Mouse (Mus musculus): Measurements from ENCODE around the gene Rnf126. TPM values are rescaled to one million over a fixed set of nuclear protein-coding genes. Genes with fewer than 3 reads are reported as not detected.

The Rnf126 gene
- polyA plus RNA-seq, 1 experiment from 2014 or later, result 90.3 TPM

DNA sequence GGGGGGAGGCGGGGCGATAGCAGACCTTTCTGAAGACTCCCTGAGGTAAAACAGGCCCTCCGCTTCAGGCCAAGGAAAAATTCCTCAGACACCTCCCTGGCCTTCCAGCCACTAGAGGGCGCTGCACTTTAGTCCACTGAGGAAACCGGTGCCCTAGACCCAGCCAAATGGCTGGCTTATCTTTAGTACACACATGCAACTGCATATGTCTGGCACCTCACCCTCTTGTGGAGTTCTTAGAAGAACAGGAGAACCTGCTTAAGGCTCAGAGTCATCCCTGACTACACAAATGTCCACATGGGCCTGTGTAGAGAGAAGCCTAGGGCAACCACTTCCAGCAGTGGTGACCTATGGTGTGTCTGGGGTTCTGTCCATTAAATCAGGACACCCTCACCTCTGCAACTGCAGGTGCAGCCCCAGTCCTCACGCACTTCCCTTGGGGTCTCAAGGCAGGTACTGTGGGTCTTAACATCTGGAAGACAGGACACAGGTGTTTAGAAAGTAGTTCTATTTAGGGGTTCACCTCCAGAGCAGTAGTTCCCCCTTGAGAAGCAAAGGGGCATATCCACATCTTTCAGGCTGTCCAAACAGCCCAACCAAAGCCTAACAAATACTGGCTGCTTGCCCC lies 54.1 kb downstream of the Rnf126 start:
- ATAC-seq (replicated peaks; ENCODE audit: low FRiP score, low TSS enrichment, low read depth) (peak; percentile 57), DNase-seq (ENCODE audit: low spot score) (peak; percentile 92)
- H3K27me3 ChIP-seq (replicated peaks; ENCODE audit: control insufficient read depth, insufficient read depth, low read length), result peaks cover 40% of the 10 kb centered on the region
- WGBS, result 14% methylated on average over 5 of the region's 6 CpGs
- H3K9me3 ChIP-seq (ENCODE audit: control insufficient read depth, low read length), result no peaks in the 10 kb centered on the region
- no peak overlapping the region for H3K4me3 ChIP-seq (ENCODE audit: low read depth, low read length)
- H3K4me2 ChIP-seq (ENCODE audit: low read length), result no peak overlapping the region
- H3K4me1 ChIP-seq (replicated peaks; ENCODE audit: control insufficient read depth, insufficient read depth, low read length), result peaks cover 9% of the 10 kb centered on the region
- no peak overlapping the region for H3K27ac ChIP-seq (ENCODE audit: low read depth)
- peaks cover 38% of the 10 kb centered on the region for H3K36me3 ChIP-seq (ENCODE audit: control insufficient read depth, insufficient read depth, low read length)
- H3K9ac ChIP-seq (ENCODE audit: low read length), result no peak overlapping the region

DNA sequence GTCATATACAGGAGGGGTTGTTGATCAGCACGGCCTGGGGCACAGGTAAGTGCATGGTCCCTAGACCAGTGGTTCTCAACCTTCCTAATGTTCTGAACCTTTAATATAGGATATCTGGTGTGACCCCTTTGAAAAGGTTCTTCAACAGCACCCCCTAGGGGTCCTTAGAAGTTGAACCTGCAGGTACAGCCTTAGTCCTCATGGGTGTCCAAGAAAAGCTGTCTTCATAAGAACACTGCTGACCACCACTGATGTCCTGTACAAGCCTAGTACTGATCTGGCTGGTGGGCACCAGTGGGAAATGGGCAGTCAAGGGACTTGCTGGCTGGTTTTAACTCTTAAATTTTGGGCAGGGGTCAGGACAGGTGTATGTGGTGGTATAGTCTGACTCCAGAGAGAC lies 54.7 kb downstream of the Rnf126 start:
- DNase-seq (ENCODE audit: low spot score) (peak; percentile 61), ATAC-seq (replicated peaks; ENCODE audit: low FRiP score, low TSS enrichment, low read depth) (0 out of 2 replicates have a peak, but pooled peaks have one; percentile 4)
- H3K4me1 ChIP-seq (replicated peaks; ENCODE audit: control insufficient read depth, insufficient read depth, low read length), result peaks cover 9% of the 10 kb centered on the region
- H3K4me3 ChIP-seq (ENCODE audit: low read depth, low read length), result no peak overlapping the region
- WGBS, result 86% methylated on average over 1 of the region's 1 CpGs
- no peak overlapping the region for H3K4me2 ChIP-seq (ENCODE audit: low read length)
- no peaks in the 10 kb centered on the region for H3K9me3 ChIP-seq (ENCODE audit: control insufficient read depth, low read length)
- H3K9ac ChIP-seq (ENCODE audit: low read length), result no peak overlapping the region
- H3K27ac ChIP-seq (ENCODE audit: low read depth), result no peak overlapping the region
- peaks cover 34% of the 10 kb centered on the region for H3K27me3 ChIP-seq (replicated peaks; ENCODE audit: control insufficient read depth, insufficient read depth, low read length)
- H3K36me3 ChIP-seq (ENCODE audit: control insufficient read depth, insufficient read depth, low read length), result peaks cover 43% of the 10 kb centered on the region

DNA sequence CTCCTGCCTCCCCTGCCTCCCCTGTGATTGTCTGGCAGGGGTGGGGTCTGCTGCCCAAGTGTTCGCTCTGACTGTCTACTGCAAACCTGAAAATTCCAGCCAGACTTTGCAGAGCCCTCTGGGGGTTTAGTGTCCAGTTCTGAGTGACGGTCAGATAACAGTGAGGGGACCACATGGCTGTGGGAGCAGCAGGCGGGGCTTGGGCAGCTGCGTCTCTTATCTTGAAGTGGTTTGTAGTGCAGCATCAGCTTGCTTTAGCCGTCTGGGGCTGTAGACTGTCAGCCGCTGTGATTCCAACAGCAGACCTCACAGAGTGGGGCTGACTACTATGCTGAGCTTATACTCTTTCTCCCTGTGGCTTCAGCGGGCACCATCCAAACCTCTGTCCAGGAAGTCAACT lies 57.4 kb downstream of the Rnf126 start:
- 72% methylated on average over 7 of the region's 7 CpGs for WGBS
- no peak overlapping the region for H3K9ac ChIP-seq (ENCODE audit: low read length)
- H3K9me3 ChIP-seq (ENCODE audit: control insufficient read depth, low read length), result no peaks in the 10 kb centered on the region
- no peak overlapping the region for H3K4me3 ChIP-seq (ENCODE audit: low read depth, low read length)
- H3K36me3 ChIP-seq (ENCODE audit: control insufficient read depth, insufficient read depth, low read length), result peaks cover 49% of the 10 kb centered on the region
- peaks cover 22% of the 10 kb centered on the region for H3K4me1 ChIP-seq (replicated peaks; ENCODE audit: control insufficient read depth, insufficient read depth, low read length)
- ATAC-seq (replicated peaks; ENCODE audit: low FRiP score, low TSS enrichment, low read depth), result no peak
- peaks cover 7% of the 10 kb centered on the region; the same call in 1 of the 2 replicates for H3K27me3 ChIP-seq (replicated peaks; ENCODE audit: control insufficient read depth, insufficient read depth, low read length)
- no peak overlapping the region for H3K4me2 ChIP-seq (ENCODE audit: low read length)
- no peak overlapping the region for H3K27ac ChIP-seq (ENCODE audit: low read depth)
- DNase-seq (ENCODE audit: low spot score), result no peak

DNA sequence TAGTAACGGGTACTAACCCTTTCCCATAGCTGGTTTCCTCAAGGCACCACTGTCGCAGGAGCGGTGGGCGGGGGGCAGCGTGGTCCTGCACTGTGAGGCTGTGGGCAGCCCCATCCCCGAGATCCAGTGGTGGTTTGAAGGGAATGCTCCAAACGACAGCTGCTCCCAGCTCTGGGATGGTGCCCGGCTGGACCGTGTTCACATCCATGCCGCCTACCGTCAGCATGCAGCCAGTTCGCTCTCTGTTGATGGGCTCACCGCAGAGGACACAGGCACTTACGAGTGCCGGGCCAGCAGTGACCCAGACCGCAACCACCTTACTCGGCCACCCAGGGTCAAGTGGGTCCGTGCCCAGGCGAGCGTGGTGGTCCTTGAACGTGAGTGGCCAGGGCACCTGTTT lies 58.1 kb downstream of the Rnf126 start:
- no peak overlapping the region for H3K4me2 ChIP-seq (ENCODE audit: low read length)
- H3K27me3 ChIP-seq (replicated peaks; ENCODE audit: control insufficient read depth, insufficient read depth, low read length), result 0 out of 2 replicates have a peak, but pooled peaks cover under 1% of the 10 kb centered on the region
- no peak for DNase-seq (ENCODE audit: low spot score)
- WGBS, result 88% methylated on average over 21 of the region's 21 CpGs
- H3K4me1 ChIP-seq (replicated peaks; ENCODE audit: control insufficient read depth, insufficient read depth, low read length), result peaks cover 22% of the 10 kb centered on the region
- H3K9me3 ChIP-seq (ENCODE audit: control insufficient read depth, low read length), result no peaks in the 10 kb centered on the region
- no peak overlapping the region for H3K27ac ChIP-seq (ENCODE audit: low read depth)
- H3K36me3 ChIP-seq (ENCODE audit: control insufficient read depth, insufficient read depth, low read length), result peaks cover 49% of the 10 kb centered on the region
- H3K4me3 ChIP-seq (ENCODE audit: low read depth, low read length), result no peak overlapping the region
- ATAC-seq (replicated peaks; ENCODE audit: low FRiP score, low TSS enrichment, low read depth), result no peak
- H3K9ac ChIP-seq (ENCODE audit: low read length), result peak overlapping the region; percentile 10; the same call in 1 of the 2 replicates

Other genes with a start within 250 kb of the Rnf126 start
- 91.9 and 92.2 TPM in 2 replicates for gene Plpp2, start 233.2 kb downstream of the Rnf126 start, polyA plus RNA-seq (2014; fragmentation: Nextera tagmentation; extraction: Ambion mirVana)
- 47.9 and 48.0 TPM in 2 replicates for gene Mier2, start 211.8 kb downstream of the Rnf126 start, polyA plus RNA-seq (2014; fragmentation: Nextera tagmentation; extraction: Ambion mirVana)
- gene Theg, start 179.6 kb downstream of the Rnf126 start, polyA plus RNA-seq (2014; fragmentation: Nextera tagmentation; extraction: Ambion mirVana), result not detected in 2 replicates
- 0.19 TPM in 1 of 2 replicates, not detected in the other for gene C2cd4c, start 152.9 kb downstream of the Rnf126 start, polyA plus RNA-seq (2014; fragmentation: Nextera tagmentation; extraction: Ambion mirVana)
- 8.1 and 8.4 TPM in 2 replicates for gene Shc2, start 129.0 kb downstream of the Rnf126 start, polyA plus RNA-seq (2014; fragmentation: Nextera tagmentation; extraction: Ambion mirVana)
- not detected in 2 replicates for gene Odf3l2, start 121.2 kb downstream of the Rnf126 start, polyA plus RNA-seq (2014; fragmentation: Nextera tagmentation; extraction: Ambion mirVana)
- gene Madcam1, start 102.4 kb downstream of the Rnf126 start, polyA plus RNA-seq (2014; fragmentation: Nextera tagmentation; extraction: Ambion mirVana), result 32.5 and 34.7 TPM in 2 replicates
- 80.1 and 81.2 TPM in 2 replicates for gene Tpgs1, start 97.6 kb downstream of the Rnf126 start, polyA plus RNA-seq (2014; fragmentation: Nextera tagmentation; extraction: Ambion mirVana)
- 129 and 145 TPM in 2 replicates for gene Cdc34, start 84.8 kb downstream of the Rnf126 start, polyA plus RNA-seq (2014; fragmentation: Nextera tagmentation; extraction: Ambion mirVana)
- 0.78 and 1.2 TPM in 2 replicates for gene Gzmm, start 77.9 kb downstream of the Rnf126 start, polyA plus RNA-seq (2014; fragmentation: Nextera tagmentation; extraction: Ambion mirVana)
- gene Bsg, start 62.5 kb downstream of the Rnf126 start, polyA plus RNA-seq (2014; fragmentation: Nextera tagmentation; extraction: Ambion mirVana), result 895 and 900 TPM in 2 replicates
- gene Hcn2, start 50.3 kb downstream of the Rnf126 start, polyA plus RNA-seq (2014; fragmentation: Nextera tagmentation; extraction: Ambion mirVana), result 0.09 and 0.12 TPM in 2 replicates
- 37.9 and 40.1 TPM in 2 replicates for gene Polrmt, start 20.4 kb downstream of the Rnf126 start, polyA plus RNA-seq (2014; fragmentation: Nextera tagmentation; extraction: Ambion mirVana)
- 0.26 and 0.42 TPM in 2 replicates for gene Fgf22, start 11.9 kb downstream of the Rnf126 start, polyA plus RNA-seq (2014; fragmentation: Nextera tagmentation; extraction: Ambion mirVana)
- gene Fstl3, start 10.3 kb upstream of the Rnf126 start, polyA plus RNA-seq (2014; fragmentation: Nextera tagmentation; extraction: Ambion mirVana), result 10.1 and 11.1 TPM in 2 replicates
- 0.45 TPM in 1 of 2 replicates, not detected in the other for gene Prss57, start 24.0 kb upstream of the Rnf126 start, polyA plus RNA-seq (2014; fragmentation: Nextera tagmentation; extraction: Ambion mirVana)
- gene Palm, start 26.6 kb upstream of the Rnf126 start, polyA plus RNA-seq (2014; fragmentation: Nextera tagmentation; extraction: Ambion mirVana), result 63.4 and 66.2 TPM in 2 replicates
- 78.3 and 87.9 TPM in 2 replicates for gene Misp, start 54.0 kb upstream of the Rnf126 start, polyA plus RNA-seq (2014; fragmentation: Nextera tagmentation; extraction: Ambion mirVana)
- 286 and 291 TPM in 2 replicates for gene Ptbp1, start 87.5 kb upstream of the Rnf126 start, polyA plus RNA-seq (2014; fragmentation: Nextera tagmentation; extraction: Ambion mirVana)
- gene Prtn3, start 107.5 kb upstream of the Rnf126 start, polyA plus RNA-seq (2014; fragmentation: Nextera tagmentation; extraction: Ambion mirVana), result 5.2 and 5.9 TPM in 2 replicates
- 38.8 and 46.4 TPM in 2 replicates for gene Plppr3, start 107.7 kb upstream of the Rnf126 start, polyA plus RNA-seq (2014; fragmentation: Nextera tagmentation; extraction: Ambion mirVana)
- gene Elane, start 119.3 kb upstream of the Rnf126 start, polyA plus RNA-seq (2014; fragmentation: Nextera tagmentation; extraction: Ambion mirVana), result 0.55 TPM in 1 of 2 replicates, not detected in the other
- gene Cfd, start 123.9 kb upstream of the Rnf126 start, polyA plus RNA-seq (2014; fragmentation: Nextera tagmentation; extraction: Ambion mirVana), result not detected in 2 replicates
- gene Med16, start 142.0 kb upstream of the Rnf126 start, polyA plus RNA-seq (2014; fragmentation: Nextera tagmentation; extraction: Ambion mirVana), result 42.0 and 46.3 TPM in 2 replicates
- not detected in 2 replicates for gene Gm26602, start 143.9 kb upstream of the Rnf126 start, polyA plus RNA-seq (2014; fragmentation: Nextera tagmentation; extraction: Ambion mirVana)
- 0.46 and 0.51 TPM in 2 replicates for gene Kiss1r, start 150.0 kb upstream of the Rnf126 start, polyA plus RNA-seq (2014; fragmentation: Nextera tagmentation; extraction: Ambion mirVana)
- gene R3hdm4, start 154.3 kb upstream of the Rnf126 start, polyA plus RNA-seq (2014; fragmentation: Nextera tagmentation; extraction: Ambion mirVana), result 122 and 126 TPM in 2 replicates
- gene Arid3a, start 160.1 kb upstream of the Rnf126 start, polyA plus RNA-seq (2014; fragmentation: Nextera tagmentation; extraction: Ambion mirVana), result 12.7 and 14.4 TPM in 2 replicates
- gene Wdr18, start 193.2 kb upstream of the Rnf126 start, polyA plus RNA-seq (2014; fragmentation: Nextera tagmentation; extraction: Ambion mirVana), result 126 and 134 TPM in 2 replicates
- 0.23 and 0.28 TPM in 2 replicates for gene Grin3b, start 203.8 kb upstream of the Rnf126 start, polyA plus RNA-seq (2014; fragmentation: Nextera tagmentation; extraction: Ambion mirVana)
- gene Tmem259, start 217.4 kb upstream of the Rnf126 start, polyA plus RNA-seq (2014; fragmentation: Nextera tagmentation; extraction: Ambion mirVana), result 14.4 and 17.5 TPM in 2 replicates
- 320 and 368 TPM in 2 replicates for gene Cnn2, start 221.6 kb upstream of the Rnf126 start, polyA plus RNA-seq (2014; fragmentation: Nextera tagmentation; extraction: Ambion mirVana)
- 3.7 and 3.8 TPM in 2 replicates for gene Abca7, start 229.5 kb upstream of the Rnf126 start, polyA plus RNA-seq (2014; fragmentation: Nextera tagmentation; extraction: Ambion mirVana)
- 6.8 and 8.0 TPM in 2 replicates for gene Arhgap45, start 249.7 kb upstream of the Rnf126 start, polyA plus RNA-seq (2014; fragmentation: Nextera tagmentation; extraction: Ambion mirVana)